Mouse (Mus musculus): ENCODE data around the gene Iqgap1. TPM values are rescaled to one million over a fixed set of nuclear protein-coding genes. Genes with fewer than 3 reads are reported as not detected.

The Iqgap1 gene
- polyA plus RNA-seq, 1 experiment from 2014 or later: 58.0 TPM

DNA sequence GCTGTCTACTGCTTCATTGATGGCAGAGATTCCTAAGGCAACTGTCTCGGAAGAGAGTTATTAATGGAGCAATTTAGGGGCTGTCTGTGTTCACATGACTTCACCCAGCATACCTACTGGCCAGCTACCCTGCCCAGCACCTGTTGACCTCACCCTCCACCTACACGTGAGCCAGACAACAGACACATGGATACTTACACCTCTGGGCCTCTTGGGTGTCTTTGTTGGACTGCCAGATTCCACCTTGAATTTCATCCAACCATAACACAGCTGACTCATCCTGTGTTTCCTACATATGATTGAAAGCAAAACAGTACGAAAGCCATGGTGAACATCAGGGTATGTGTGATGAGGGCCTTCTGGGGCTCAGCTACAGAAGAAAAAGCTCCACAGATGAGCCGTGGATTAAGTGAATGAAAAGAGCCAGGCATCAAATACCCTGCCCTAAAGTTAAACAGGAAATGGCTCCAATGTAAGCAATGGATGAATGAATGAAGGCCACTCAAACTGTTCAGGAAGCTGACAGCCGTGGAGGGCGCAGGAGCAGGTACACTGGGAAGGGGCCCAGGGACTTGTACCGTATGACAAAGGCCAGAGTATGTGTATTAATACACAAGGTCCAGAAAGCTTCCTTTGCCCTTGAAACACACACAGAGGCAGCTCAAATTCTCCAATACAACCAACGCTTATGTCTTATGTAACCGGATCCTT is 81.7 kb downstream of the Iqgap1 start:
- peak; percentile 52 for ATAC-seq (ENCODE audit: low FRiP score, low TSS enrichment)
- H3K27ac ChIP-seq (replicated peaks): peak overlapping the region; percentile 45; the same call in 1 of the 2 replicates

GRCm38 (mm10) chr7:80742671-80743070 is 83.1 kb downstream of the Iqgap1 start:
- peaks cover 44% of the 10 kb centered on the region for H3K36me3 ChIP-seq (ENCODE audit: control insufficient read depth, insufficient read depth, low read length)
- no peak for TF ChIP-seq CTCF (IDR thresholded peaks at IDR 0.05; ENCODE audit: low read depth)
- TF ChIP-seq EP300 (optimal IDR thresholded peaks at IDR 0.05): no peak

More for the DNA sequence above, 81.7 kb downstream of the Iqgap1 start:
- Histone ChIP-seq H3K9ac (ENCODE audit: low read length) (no peak overlapping the region), H3K4me1 (replicated peaks; ENCODE audit: control insufficient read depth, insufficient read depth) (peaks cover 7% of the 10 kb centered on the region), H3K27me3 (ENCODE audit: control insufficient read depth, insufficient read depth, low read length) (no peaks in the 10 kb centered on the region), H3K9me3 (ENCODE audit: control insufficient read depth, low read length) (no peaks in the 10 kb centered on the region), H3K4me2 (replicated peaks; ENCODE audit: low read depth) (no peak overlapping the region), H3K36me3 (ENCODE audit: control insufficient read depth, insufficient read depth, low read length) (peaks cover 46% of the 10 kb centered on the region), H3K4me3 (ENCODE audit: low read depth, low read length) (no peak overlapping the region)
- 22% methylated on average over 9 of the region's 9 CpGs for WGBS
- DNase-seq (ENCODE audit: low spot score): peak; percentile 37
- TF ChIP-seq CTCF (IDR thresholded peaks at IDR 0.05; ENCODE audit: low read depth): no peak
- no peak for TF ChIP-seq EP300 (optimal IDR thresholded peaks at IDR 0.05)

GRCm38 (mm10) chr7:80740954-80741353 is 84.8 kb downstream of the Iqgap1 start:
- Histone ChIP-seq H3K27me3 (ENCODE audit: control insufficient read depth, insufficient read depth, low read length) (no peaks in the 10 kb centered on the region), H3K36me3 (ENCODE audit: control insufficient read depth, insufficient read depth, low read length) (peaks cover 49% of the 10 kb centered on the region), H3K4me3 (ENCODE audit: low read depth, low read length) (no peak overlapping the region), H3K4me2 (replicated peaks; ENCODE audit: low read depth) (no peak overlapping the region), H3K27ac (replicated peaks) (no peak overlapping the region), H3K9ac (ENCODE audit: low read length) (no peak overlapping the region), H3K9me3 (ENCODE audit: control insufficient read depth, low read length) (no peaks in the 10 kb centered on the region), H3K4me1 (replicated peaks; ENCODE audit: control insufficient read depth, insufficient read depth) (peaks cover 5% of the 10 kb centered on the region)
- DNase-seq (ENCODE audit: low spot score): peak; percentile 72
- WGBS: 22% methylated on average over 7 of the region's 7 CpGs
- TF ChIP-seq EP300 (optimal IDR thresholded peaks at IDR 0.05) (no peak), CTCF (IDR thresholded peaks at IDR 0.05; ENCODE audit: low read depth) (peak; percentile 94)
- ATAC-seq (ENCODE audit: low FRiP score, low TSS enrichment): 0 out of 2 replicates have a peak, but pooled peaks have one; percentile 30

More at GRCm38 (mm10) chr7:80742671-80743070, 83.1 kb downstream of the Iqgap1 start:
- Histone ChIP-seq H3K27me3 (ENCODE audit: control insufficient read depth, insufficient read depth, low read length) (no peaks in the 10 kb centered on the region), H3K9me3 (ENCODE audit: control insufficient read depth, low read length) (no peaks in the 10 kb centered on the region), H3K9ac (ENCODE audit: low read length) (no peak overlapping the region), H3K4me1 (replicated peaks; ENCODE audit: control insufficient read depth, insufficient read depth) (peaks cover 7% of the 10 kb centered on the region), H3K27ac (replicated peaks) (no peak overlapping the region), H3K4me3 (ENCODE audit: low read depth, low read length) (no peak overlapping the region), H3K4me2 (replicated peaks; ENCODE audit: low read depth) (no peak overlapping the region)
- DNase-seq (ENCODE audit: low spot score) (no peak), ATAC-seq (ENCODE audit: low FRiP score, low TSS enrichment) (no peak)
- 94% methylated on average over 3 of the region's 3 CpGs for WGBS

GRCm38 (mm10) chr7:80736199-80736598 is 89.6 kb downstream of the Iqgap1 start:
- 84% methylated on average over 10 of the region's 10 CpGs for WGBS
- Histone ChIP-seq H3K4me2 (replicated peaks; ENCODE audit: low read depth) (no peak overlapping the region), H3K9me3 (ENCODE audit: control insufficient read depth, low read length) (no peaks in the 10 kb centered on the region), H3K27me3 (ENCODE audit: control insufficient read depth, insufficient read depth, low read length) (no peaks in the 10 kb centered on the region), H3K4me3 (ENCODE audit: low read depth, low read length) (no peak overlapping the region), H3K4me1 (replicated peaks; ENCODE audit: control insufficient read depth, insufficient read depth) (no peaks in the 10 kb centered on the region), H3K9ac (ENCODE audit: low read length) (no peak overlapping the region), H3K27ac (replicated peaks) (no peak overlapping the region), H3K36me3 (ENCODE audit: control insufficient read depth, insufficient read depth, low read length) (peaks cover 54% of the 10 kb centered on the region)
- DNase-seq (ENCODE audit: low spot score) (no peak), ATAC-seq (ENCODE audit: low FRiP score, low TSS enrichment) (no peak)
- TF ChIP-seq CTCF (IDR thresholded peaks at IDR 0.05; ENCODE audit: low read depth): no peak
- TF ChIP-seq EP300 (optimal IDR thresholded peaks at IDR 0.05): no peak

- no peak for ATAC-seq (ENCODE audit: low FRiP score, low TSS enrichment)
- H3K27me3 ChIP-seq (ENCODE audit: control insufficient read depth, insufficient read depth, low read length): no peaks in the 10 kb centered on the region
- no peak overlapping the region for H3K9ac ChIP-seq (ENCODE audit: low read length)
- no peak for DNase-seq (ENCODE audit: low spot score)
- no peak overlapping the region for H3K4me3 ChIP-seq (ENCODE audit: low read depth, low read length)
- H3K36me3 ChIP-seq (ENCODE audit: control insufficient read depth, insufficient read depth, low read length): peaks cover 48% of the 10 kb centered on the region
- 73% methylated on average over 11 of the region's 11 CpGs for WGBS
- H3K9me3 ChIP-seq (ENCODE audit: control insufficient read depth, low read length): no peaks in the 10 kb centered on the region
- TF ChIP-seq CTCF (IDR thresholded peaks at IDR 0.05; ENCODE audit: low read depth) (no peak), EP300 (optimal IDR thresholded peaks at IDR 0.05) (no peak)
- no peaks in the 10 kb centered on the region for H3K4me1 ChIP-seq (replicated peaks; ENCODE audit: control insufficient read depth, insufficient read depth)
- no peak overlapping the region for H3K4me2 ChIP-seq (replicated peaks; ENCODE audit: low read depth)
- H3K27ac ChIP-seq (replicated peaks): no peak overlapping the region
Measured at GRCm38 (mm10) chr7:80732986-80733385, 92.8 kb downstream of the Iqgap1 start.

DNA sequence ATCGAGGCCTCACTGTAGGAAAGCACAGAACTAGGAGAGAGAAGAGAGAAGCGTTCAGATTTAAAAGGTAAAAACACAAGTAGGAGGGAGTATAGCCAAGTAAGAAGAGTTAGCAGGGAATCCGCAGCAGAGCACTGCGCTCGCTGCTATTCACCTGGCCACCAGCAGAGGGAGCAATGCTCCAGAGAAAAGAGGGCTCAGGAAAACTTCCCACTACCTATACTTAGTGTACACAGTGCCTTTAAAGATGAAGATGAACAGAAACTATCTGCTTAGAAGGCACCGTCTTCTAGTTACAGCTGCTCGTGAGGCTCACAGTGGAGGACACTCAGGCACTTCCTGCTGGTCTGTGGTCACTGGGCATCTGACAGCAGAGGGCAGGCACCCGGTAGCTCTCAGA is 96.1 kb downstream of the Iqgap1 start:
- Histone ChIP-seq H3K4me1 (replicated peaks; ENCODE audit: control insufficient read depth, insufficient read depth) (no peaks in the 10 kb centered on the region), H3K9me3 (ENCODE audit: control insufficient read depth, low read length) (no peaks in the 10 kb centered on the region), H3K27ac (replicated peaks) (0 out of 2 replicates have a peak overlapping the region, but pooled peaks have one; percentile 0), H3K36me3 (ENCODE audit: control insufficient read depth, insufficient read depth, low read length) (peaks cover 47% of the 10 kb centered on the region), H3K9ac (ENCODE audit: low read length) (no peak overlapping the region), H3K27me3 (ENCODE audit: control insufficient read depth, insufficient read depth, low read length) (no peaks in the 10 kb centered on the region), H3K4me2 (replicated peaks; ENCODE audit: low read depth) (no peak overlapping the region), H3K4me3 (ENCODE audit: low read depth, low read length) (no peak overlapping the region)
- peak; percentile 72 for DNase-seq (ENCODE audit: low spot score)
- 20% methylated on average over 8 of the region's 8 CpGs for WGBS
- TF ChIP-seq CTCF (IDR thresholded peaks at IDR 0.05; ENCODE audit: low read depth) (peak; percentile 92), EP300 (optimal IDR thresholded peaks at IDR 0.05) (no peak)
- peak; percentile 28 for ATAC-seq (ENCODE audit: low FRiP score, low TSS enrichment)

All from stomach, postnatal 0 days (tissue).